Mouse (Mus musculus): ENCODE data around the gene Oard1. TPM values are rescaled to one million over a fixed set of nuclear protein-coding genes. Genes with fewer than 3 reads are reported as not detected.

The Oard1 gene
- 70.6 and 75.7 TPM in 2 replicates for polyA plus RNA-seq (2015; fragmentation: Nextera tagmentation; extraction: Ambion mirVana)

DNA sequence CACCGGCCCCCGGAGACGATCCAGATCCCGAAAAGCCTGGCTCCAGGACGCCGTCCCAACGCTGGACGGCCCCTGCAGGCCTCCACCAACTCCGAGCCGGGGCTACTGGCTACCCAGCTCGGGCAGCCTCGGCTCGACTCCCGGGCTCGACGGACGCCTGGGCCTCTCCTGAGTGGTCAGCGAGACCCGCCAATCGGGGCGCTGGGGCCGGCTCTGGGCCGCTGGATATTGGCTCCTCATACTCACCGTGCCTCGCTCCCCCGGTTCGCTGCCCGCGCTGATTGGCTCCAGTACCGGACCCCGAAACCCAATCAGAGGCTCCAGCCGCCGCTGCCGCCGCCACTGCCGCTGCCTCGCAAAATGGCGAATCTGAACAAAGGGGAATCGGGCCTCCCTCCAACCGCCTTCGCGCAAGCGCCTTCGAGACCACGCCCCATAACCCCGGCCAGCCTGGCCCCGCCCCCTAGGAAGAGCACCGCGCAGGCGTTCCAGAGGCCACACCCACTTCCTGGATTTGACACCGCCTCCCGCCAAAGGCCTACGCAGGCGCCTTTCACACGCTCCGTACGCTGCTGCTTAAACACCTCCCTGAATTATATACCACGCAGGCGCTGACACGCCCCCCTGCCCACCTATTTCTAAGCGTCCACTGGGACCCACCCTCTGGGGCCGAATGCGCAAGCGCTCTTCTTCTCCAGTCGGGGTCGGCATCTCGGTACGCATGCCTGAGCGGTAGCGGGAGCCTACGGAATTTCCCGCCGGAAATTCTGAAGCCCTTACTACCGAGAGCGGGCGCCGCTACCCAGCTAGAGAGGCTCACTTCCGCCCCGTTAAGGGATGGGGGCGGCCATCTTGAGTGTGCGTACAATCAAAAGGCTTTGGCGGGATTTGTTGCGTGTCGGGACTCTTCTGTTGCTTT lies at the start of gene Oard1, which contains the start of gene Nfya:
Oard1 (plus strand) TSS at position 635 of the 919 bp plus-strand sequence.
Nfya (minus strand) TSS at position 527 of the 919 bp plus-strand sequence.
- Histone ChIP-seq H3K9ac (peak within 1 kb of the TSS; percentile 98), H3K4me2 (peak within 1 kb of the TSS; percentile 77), H3K9me3 (no peaks in the 10 kb centered on the region), H3K27ac (peak within 1 kb of the TSS; percentile 100), H3K4me3 (peak within 1 kb of the TSS; percentile 93), H3K27me3 (no peaks in the 10 kb centered on the region), H3K4me1 (peaks cover 27% of the 10 kb centered on the region), H3K36me3 (peaks cover 18% of the 10 kb centered on the region)
- peak; percentile 97 for ATAC-seq (ENCODE audit: borderline replicate concordance, extremely low read depth, low FRiP score, low TSS enrichment)
- under 1% methylated on average over 83 of the region's 84 CpGs for WGBS

DNA sequence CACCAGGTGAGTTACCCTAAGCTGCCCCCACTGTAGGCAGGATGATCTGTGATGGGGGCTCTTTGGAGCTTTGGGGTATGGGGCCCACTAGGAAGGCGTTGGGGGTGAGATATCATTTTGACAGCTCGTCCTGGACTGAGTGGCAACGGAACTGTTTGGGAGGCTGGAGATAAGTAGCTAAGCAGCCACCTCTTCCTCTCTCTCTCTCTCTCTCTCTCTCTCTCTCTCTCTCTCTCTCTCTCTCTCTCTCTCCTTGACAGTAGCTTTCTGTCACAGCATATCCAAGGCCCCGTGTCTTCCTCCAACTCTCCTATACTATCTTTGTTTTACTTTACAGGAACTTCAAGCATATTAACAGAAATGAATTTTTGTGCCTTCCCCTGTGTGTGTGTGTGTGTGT lies 49.4 kb upstream of the Oard1 start:
- H3K4me3 ChIP-seq = no peak overlapping the region
- no peaks in the 10 kb centered on the region for H3K36me3 ChIP-seq
- no peak overlapping the region for H3K4me2 ChIP-seq
- H3K9me3 ChIP-seq = no peaks in the 10 kb centered on the region
- 42% methylated on average over 4 of the region's 4 CpGs for WGBS
- no peak for ATAC-seq (ENCODE audit: borderline replicate concordance, extremely low read depth, low FRiP score, low TSS enrichment)
- no peak overlapping the region for H3K9ac ChIP-seq
- H3K27me3 ChIP-seq = no peaks in the 10 kb centered on the region
- no peaks in the 10 kb centered on the region for H3K4me1 ChIP-seq
- no peak overlapping the region for H3K27ac ChIP-seq

DNA sequence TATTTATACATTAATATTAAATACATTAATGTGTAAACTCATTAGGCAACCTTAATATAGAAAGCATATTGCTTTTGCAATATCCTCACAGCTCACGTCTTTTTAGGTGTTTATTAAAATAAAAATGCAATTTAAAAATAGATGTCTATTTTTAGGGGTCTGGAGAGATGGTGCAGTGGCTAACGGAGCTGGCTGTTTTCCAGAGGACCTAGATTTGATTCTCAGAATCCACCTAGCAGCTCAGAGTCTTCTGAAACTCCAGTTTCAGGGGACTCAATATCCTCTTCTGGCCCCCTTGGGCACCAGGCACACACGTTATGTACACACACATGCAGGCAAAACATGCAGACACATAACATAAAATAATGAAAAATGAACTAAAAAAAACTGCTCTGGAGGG lies 47.5 kb upstream of the Oard1 start:
- H3K36me3 ChIP-seq = no peaks in the 10 kb centered on the region
- H3K27ac ChIP-seq = no peak overlapping the region
- no peak overlapping the region for H3K9ac ChIP-seq
- no peaks in the 10 kb centered on the region for H3K9me3 ChIP-seq
- no peak overlapping the region for H3K4me3 ChIP-seq
- 50% methylated on average over 3 of the region's 3 CpGs for WGBS
- ATAC-seq (ENCODE audit: borderline replicate concordance, extremely low read depth, low FRiP score, low TSS enrichment) = no peak
- no peak overlapping the region for H3K4me2 ChIP-seq
- no peaks in the 10 kb centered on the region for H3K27me3 ChIP-seq
- no peaks in the 10 kb centered on the region for H3K4me1 ChIP-seq

DNA sequence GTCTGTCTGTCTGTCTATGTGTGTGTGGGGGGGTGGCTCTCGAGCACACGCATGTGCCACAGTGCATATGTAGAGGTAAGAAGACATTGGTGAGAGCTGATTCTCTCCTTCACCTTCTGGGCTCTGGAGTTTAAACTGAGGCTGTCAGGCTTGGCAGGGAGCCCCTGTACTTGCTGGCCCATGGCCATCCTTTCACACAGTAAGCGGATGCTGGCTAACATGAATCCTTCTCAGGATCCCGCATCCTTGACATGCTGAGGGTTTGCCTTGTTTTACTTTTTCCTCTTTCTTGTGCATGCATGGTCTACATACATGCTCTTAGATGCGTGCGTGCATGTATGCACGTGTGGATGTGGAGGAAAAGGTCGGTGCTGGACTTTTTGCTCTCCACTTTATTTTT lies 46.8 kb upstream of the Oard1 start:
- Histone ChIP-seq H3K27me3 (no peaks in the 10 kb centered on the region), H3K4me1 (no peaks in the 10 kb centered on the region), H3K9me3 (no peaks in the 10 kb centered on the region), H3K4me3 (no peak overlapping the region), H3K4me2 (no peak overlapping the region), H3K27ac (no peak overlapping the region), H3K36me3 (no peaks in the 10 kb centered on the region), H3K9ac (no peak overlapping the region)
- 72% methylated on average over 8 of the region's 8 CpGs for WGBS
- no peak for ATAC-seq (ENCODE audit: borderline replicate concordance, extremely low read depth, low FRiP score, low TSS enrichment)

DNA sequence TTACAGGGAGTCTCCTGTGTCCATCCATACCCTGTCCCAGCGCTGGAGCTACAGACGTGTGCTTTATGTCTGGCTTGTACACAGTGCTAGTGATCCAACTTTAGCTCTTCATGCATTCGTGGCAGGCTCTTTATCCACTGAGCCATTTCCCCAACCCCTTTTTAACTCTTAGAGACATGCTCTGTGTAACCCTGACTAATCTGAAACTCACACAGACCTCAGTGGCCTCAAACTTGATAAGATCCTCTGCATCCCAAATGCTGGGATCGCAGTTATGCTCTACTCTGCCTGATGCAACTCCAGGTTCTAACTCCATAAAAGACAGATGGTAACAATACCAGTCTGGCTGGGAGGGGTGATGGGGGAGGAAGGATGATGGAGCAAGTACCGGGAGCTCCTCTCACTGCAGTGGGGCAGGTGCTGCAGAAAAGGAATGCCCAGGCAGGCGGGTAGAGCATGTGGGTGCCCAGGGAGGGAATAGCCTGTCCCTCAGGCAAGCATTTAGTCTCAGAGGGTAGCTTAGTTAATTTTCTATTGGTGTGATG lies 46.3 kb upstream of the Oard1 start:
- Histone ChIP-seq H3K27ac (no peak overlapping the region), H3K4me3 (no peak overlapping the region), H3K27me3 (no peaks in the 10 kb centered on the region), H3K9ac (no peak overlapping the region), H3K4me1 (no peaks in the 10 kb centered on the region), H3K36me3 (no peaks in the 10 kb centered on the region), H3K4me2 (no peak overlapping the region), H3K9me3 (no peaks in the 10 kb centered on the region)
- WGBS = 68% methylated on average over 6 of the region's 6 CpGs
- ATAC-seq (ENCODE audit: borderline replicate concordance, extremely low read depth, low FRiP score, low TSS enrichment) = no peak

DNA sequence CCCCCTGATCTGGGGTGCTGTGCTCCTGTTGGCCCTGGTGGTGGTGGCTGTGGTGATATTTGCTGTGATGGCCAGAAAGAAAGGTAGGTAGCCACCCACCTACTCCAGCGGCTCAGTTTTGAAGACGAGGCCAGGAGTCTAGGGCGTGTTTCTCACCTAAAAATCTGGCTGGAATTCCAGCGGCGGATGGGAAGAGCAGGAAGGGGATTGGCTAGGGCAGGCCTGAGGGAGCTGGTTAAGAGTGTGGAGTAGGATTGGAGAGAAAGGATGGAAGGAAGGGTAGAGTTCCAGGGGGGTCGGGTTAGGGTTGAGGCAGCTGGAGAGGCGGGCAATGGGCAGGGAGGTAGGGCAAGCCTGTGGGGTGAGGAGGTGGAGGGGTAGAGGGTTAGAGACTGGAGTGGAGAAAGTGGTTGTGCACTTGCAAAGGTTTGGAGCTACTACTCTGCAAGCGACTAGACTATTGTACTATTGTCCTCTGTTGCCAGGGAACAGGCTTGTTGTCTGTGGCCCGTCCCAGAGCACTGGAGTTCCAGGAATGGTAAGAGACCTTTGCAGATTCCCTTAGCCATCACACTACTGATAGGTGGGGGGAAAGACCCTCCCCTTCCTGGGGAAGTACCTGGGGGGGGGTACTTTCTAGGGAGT lies 44.2 kb upstream of the Oard1 start:
- WGBS = 73% methylated on average over 9 of the region's 9 CpGs

DNA sequence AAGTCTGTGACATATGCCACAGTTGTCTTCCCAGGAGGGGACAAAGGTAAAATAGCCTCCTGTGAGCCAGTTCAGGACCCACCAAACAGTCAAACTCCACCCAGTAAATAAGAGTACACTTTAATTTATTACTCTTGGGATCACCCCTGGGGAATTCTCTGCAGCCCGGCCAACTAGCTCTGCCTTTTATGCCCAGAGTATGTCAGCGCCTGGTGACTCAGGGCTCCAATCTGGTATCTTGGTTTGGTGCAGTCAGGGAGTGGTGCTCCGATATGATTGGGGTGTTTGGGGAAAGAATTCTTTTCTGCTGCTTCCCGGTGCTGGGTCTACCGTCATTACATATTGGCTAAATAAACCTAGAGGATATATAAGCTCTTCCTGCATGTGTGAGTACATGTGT lies 43.0 kb upstream of the Oard1 start:
- no peak overlapping the region for H3K27ac ChIP-seq
- no peaks in the 10 kb centered on the region for H3K4me1 ChIP-seq
- ATAC-seq (ENCODE audit: borderline replicate concordance, extremely low read depth, low FRiP score, low TSS enrichment) = no peak
- H3K4me2 ChIP-seq = no peak overlapping the region
- no peak overlapping the region for H3K9ac ChIP-seq
- H3K9me3 ChIP-seq = no peaks in the 10 kb centered on the region
- no peaks in the 10 kb centered on the region for H3K36me3 ChIP-seq
- WGBS = 75% methylated on average over 5 of the region's 5 CpGs
- H3K27me3 ChIP-seq = no peaks in the 10 kb centered on the region
- H3K4me3 ChIP-seq = no peak overlapping the region

More for the DNA sequence above, 44.2 kb upstream of the Oard1 start:
- Histone ChIP-seq H3K4me2 (no peak overlapping the region), H3K27ac (no peak overlapping the region), H3K4me3 (no peak overlapping the region), H3K4me1 (no peaks in the 10 kb centered on the region), H3K27me3 (no peaks in the 10 kb centered on the region), H3K36me3 (no peaks in the 10 kb centered on the region), H3K9ac (no peak overlapping the region), H3K9me3 (no peaks in the 10 kb centered on the region)
- no peak for ATAC-seq (ENCODE audit: borderline replicate concordance, extremely low read depth, low FRiP score, low TSS enrichment)

DNA sequence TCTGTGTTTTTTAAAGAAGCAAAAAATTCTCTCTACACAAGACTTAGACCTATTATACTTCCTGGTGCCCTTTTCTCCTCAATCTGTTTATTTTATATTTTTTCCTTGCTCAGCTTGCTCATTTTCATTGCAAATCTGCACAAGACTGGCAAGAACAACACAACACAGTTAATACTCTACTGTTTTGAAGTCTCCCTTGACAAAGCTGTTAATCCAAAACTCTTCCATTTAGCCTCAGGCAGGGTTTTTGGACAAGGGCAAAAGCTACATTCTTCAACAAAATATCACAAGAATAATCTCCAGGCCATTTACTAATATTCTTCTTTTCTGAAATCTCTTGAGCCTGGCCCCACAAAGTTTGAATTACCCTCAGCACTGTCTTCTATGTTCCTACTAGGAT lies 38.2 kb upstream of the Oard1 start:
- ATAC-seq (ENCODE audit: borderline replicate concordance, extremely low read depth, low FRiP score, low TSS enrichment) = no peak
- no peaks in the 10 kb centered on the region for H3K36me3 ChIP-seq
- H3K4me2 ChIP-seq = no peak overlapping the region
- H3K4me1 ChIP-seq = no peaks in the 10 kb centered on the region
- H3K4me3 ChIP-seq = no peak overlapping the region
- H3K27me3 ChIP-seq = no peaks in the 10 kb centered on the region
- no peak overlapping the region for H3K9ac ChIP-seq
- no peak overlapping the region for H3K27ac ChIP-seq
- H3K9me3 ChIP-seq = no peaks in the 10 kb centered on the region

DNA sequence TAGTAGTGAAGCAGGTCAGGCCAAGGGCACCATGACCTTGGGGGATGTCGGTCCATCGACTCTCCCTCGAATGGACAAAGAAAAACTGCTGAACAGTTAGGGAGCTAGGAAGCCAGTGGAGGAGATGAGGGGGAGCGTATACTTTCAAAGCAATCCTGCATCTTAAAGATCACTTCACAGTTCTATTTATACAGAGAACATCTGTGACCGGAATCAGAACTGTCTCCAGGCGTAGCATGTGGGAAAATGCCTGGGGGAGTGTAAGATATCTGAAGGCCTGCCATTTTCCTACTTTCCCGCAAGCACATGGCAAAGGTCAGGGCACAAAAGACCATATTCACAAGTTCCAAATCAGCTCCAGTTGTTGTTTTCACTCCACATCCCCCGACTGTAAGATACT lies 36.8 kb upstream of the Oard1 start:
- Histone ChIP-seq H3K27ac (no peak overlapping the region), H3K36me3 (no peaks in the 10 kb centered on the region), H3K4me3 (no peak overlapping the region), H3K4me1 (no peaks in the 10 kb centered on the region), H3K27me3 (no peaks in the 10 kb centered on the region), H3K4me2 (no peak overlapping the region), H3K9me3 (no peaks in the 10 kb centered on the region), H3K9ac (no peak overlapping the region)
- no peak for ATAC-seq (ENCODE audit: borderline replicate concordance, extremely low read depth, low FRiP score, low TSS enrichment)
- WGBS = 79% methylated on average over 8 of the region's 8 CpGs

DNA sequence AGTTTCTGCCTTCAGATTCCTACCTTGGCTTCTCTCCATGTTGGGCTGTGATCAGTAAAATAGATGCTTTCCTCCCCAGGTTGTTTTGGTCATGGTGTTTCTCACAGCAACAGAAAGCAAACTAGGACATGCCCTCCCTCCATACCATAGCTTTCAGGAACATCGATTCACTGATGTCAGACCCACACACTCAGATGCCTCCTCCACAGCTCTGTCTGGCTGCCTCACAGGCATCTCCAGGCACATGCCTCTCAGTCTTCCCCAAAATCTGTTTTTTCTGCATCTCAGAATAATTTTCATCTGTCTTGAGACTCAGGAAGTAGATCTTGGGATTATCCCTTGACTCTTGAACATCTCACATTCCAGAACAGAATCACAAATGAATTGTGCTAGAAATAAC lies 33.7 kb upstream of the Oard1 start:
- Histone ChIP-seq H3K4me2 (no peak overlapping the region), H3K9ac (no peak overlapping the region), H3K27ac (no peak overlapping the region), H3K27me3 (no peaks in the 10 kb centered on the region), H3K4me1 (no peaks in the 10 kb centered on the region), H3K4me3 (no peak overlapping the region), H3K9me3 (no peaks in the 10 kb centered on the region), H3K36me3 (no peaks in the 10 kb centered on the region)
- 85% methylated on average over 1 of the region's 1 CpGs for WGBS
- no peak for ATAC-seq (ENCODE audit: borderline replicate concordance, extremely low read depth, low FRiP score, low TSS enrichment)

DNA sequence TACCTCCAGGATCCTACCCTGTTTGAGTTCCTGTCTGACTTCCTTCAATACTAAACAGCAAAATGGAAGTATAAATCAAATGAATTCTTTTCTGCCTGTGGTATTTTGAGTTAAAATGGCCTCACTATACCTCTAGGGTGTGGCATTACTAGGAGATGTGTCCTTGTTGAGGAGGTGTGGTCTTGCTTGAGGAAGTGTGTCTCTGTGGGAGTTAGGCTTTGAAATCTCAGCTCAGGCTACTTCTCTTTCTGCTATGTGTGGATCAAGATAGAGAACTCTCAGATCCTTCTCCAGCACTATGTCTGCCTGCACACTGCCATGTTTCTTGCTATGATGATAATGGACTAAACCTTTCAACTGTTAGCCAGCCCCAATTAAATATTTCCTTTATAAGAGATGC lies 30.8 kb upstream of the Oard1 start:
- Histone ChIP-seq H3K9ac (no peak overlapping the region), H3K9me3 (no peaks in the 10 kb centered on the region), H3K27ac (no peak overlapping the region), H3K36me3 (no peaks in the 10 kb centered on the region), H3K4me1 (no peaks in the 10 kb centered on the region), H3K27me3 (no peaks in the 10 kb centered on the region), H3K4me2 (no peak overlapping the region), H3K4me3 (no peak overlapping the region)
- ATAC-seq (ENCODE audit: borderline replicate concordance, extremely low read depth, low FRiP score, low TSS enrichment) = no peak

DNA sequence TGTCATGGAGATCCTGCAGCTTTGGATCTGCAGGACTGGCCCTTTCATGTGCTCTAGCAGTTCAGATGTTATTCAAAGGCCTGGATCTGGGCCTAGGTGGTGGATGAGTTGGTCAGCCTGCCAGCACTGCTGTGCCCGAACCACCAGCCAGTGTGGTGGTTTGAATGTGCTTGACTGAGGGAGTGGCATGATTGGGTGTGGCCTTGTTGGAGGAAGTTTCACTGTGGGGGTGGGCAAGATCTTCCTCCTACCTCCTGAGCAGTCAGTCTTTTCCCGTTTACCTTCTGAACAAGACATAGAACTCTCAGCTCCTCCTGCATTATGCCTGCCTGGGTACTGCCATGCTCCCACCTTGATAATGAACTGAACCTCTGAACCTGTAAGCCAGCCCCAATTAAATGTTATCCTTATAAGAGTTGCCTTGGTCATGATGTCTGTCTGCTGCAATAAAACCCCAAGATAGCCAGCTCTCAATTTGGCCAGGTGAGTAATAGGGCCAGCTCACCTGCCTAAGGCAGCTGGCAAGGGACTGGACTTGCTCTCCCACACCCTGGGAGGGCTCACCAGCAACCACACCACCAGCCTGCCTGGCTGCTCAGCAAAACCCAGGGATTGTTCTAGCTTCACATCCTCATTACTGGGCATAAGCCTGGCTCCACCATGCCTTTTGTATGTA lies 23.9 kb upstream of the Oard1 start:
- no peaks in the 10 kb centered on the region for H3K4me1 ChIP-seq
- no peak overlapping the region for H3K4me3 ChIP-seq
- peaks cover 54% of the 10 kb centered on the region for H3K36me3 ChIP-seq
- 69% methylated on average over 2 of the region's 2 CpGs for WGBS
- H3K9me3 ChIP-seq = no peaks in the 10 kb centered on the region
- no peak overlapping the region for H3K27ac ChIP-seq
- H3K27me3 ChIP-seq = no peaks in the 10 kb centered on the region
- no peak overlapping the region for H3K4me2 ChIP-seq
- ATAC-seq (ENCODE audit: borderline replicate concordance, extremely low read depth, low FRiP score, low TSS enrichment) = no peak
- no peak overlapping the region for H3K9ac ChIP-seq

All from lung, embryonic 15.5 days (tissue).